8 mouse cellular contexts compared by ENCODE assay signal in genomic region chr6:128145765-128146164, GRCm38 (mm10). TPM values are rescaled to one million over a fixed set of nuclear protein-coding genes. Genes with fewer than 3 reads are reported as not detected.
A peak's percentile ranks its signal among the peaks of the same experiment; 100 is the strongest.
DNase-seq lines count a peak whose midpoint lies in the region; ATAC-seq and TF ChIP-seq lines count a peak whose summit lies in the region.
"Had no signal": no experiment of that assay in that cellular context is flagged by ENCODE, and none has a peak within 500 bp of the region (broad histone marks: within the 10 kb centered on the region; RNA-seq: fewer than 3 reads in every experiment).

No protein-coding gene starts in this region.

- no peak overlapping the region for H3K9ac ChIP-seq in liver, adult 2 months (ENCODE audit: low read depth, low read length)
- no peak overlapping the region for H3K9ac ChIP-seq in liver, embryonic 12.5 days
- H3K9ac ChIP-seq: embryonic facial prominence, embryonic 12.5 days had no signal

- no peak for TF ChIP-seq POLR2A in liver, adult 2 months (IDR thresholded peaks at IDR 0.05; ENCODE audit: extremely low read depth, insufficient read depth, low read length)

- no peaks in the 10 kb centered on the region for H3K9me3 ChIP-seq in liver, embryonic 12.5 days (replicated peaks)
- H3K9me3 ChIP-seq: embryonic facial prominence, embryonic 12.5 days had no signal

- 54% methylated on average over 6 of the region's 6 CpGs for WGBS in liver, adult 2 months
- WGBS in liver, embryonic 12.5 days (ENCODE audit: insufficient replicate concordance) = 52% methylated on average over 6 of the region's 6 CpGs

- peak; percentile 90 for TF ChIP-seq CTCF in liver, adult 2 months (IDR thresholded peaks at IDR 0.05; ENCODE audit: low read depth, low read length)

- H3K79me2 ChIP-seq in liver, adult 2 months (ENCODE audit: control insufficient read depth, insufficient read depth, low read length) = peaks cover 10% of the 10 kb centered on the region; the same call in 1 of the 2 replicates

- DNase-seq in liver, adult 2 months (ENCODE audit: extremely low read depth, low read depth, low spot score) = peak; percentile 58
- DNase-seq in adipocyte (ENCODE audit: low spot score) = peak; percentile 81
- peak; percentile 68 for DNase-seq in cerebellum, adult 9-10 months
- DNase-seq in kidney, postnatal 4 days = peak; percentile 79 to 80
- DNase-seq in retina, embryonic 14.5 days (ENCODE audit: low spot score) = peak; percentile 62
- DNase-seq in spleen, postnatal 14 days (ENCODE audit: low spot score in 2 of 2) = no peak

- no peaks in the 10 kb centered on the region for H3K27me3 ChIP-seq in liver, adult 2 months (ENCODE audit: control insufficient read depth, insufficient read depth, low read length)
- H3K27me3 ChIP-seq in liver, embryonic 12.5 days (replicated peaks) = peaks cover 27% of the 10 kb centered on the region
- H3K27me3 ChIP-seq: embryonic facial prominence, embryonic 12.5 days had no signal

- peaks cover 10% of the 10 kb centered on the region for H3K4me1 ChIP-seq in liver, adult 2 months (ENCODE audit: control insufficient read depth, insufficient read depth, low read length)
- peaks cover 14% of the 10 kb centered on the region for H3K4me1 ChIP-seq in liver, embryonic 12.5 days

- no peak overlapping the region for H3K4me2 ChIP-seq in liver, embryonic 12.5 days
- H3K4me2 ChIP-seq: embryonic facial prominence, embryonic 12.5 days had no signal

- no peaks in the 10 kb centered on the region for H3K36me3 ChIP-seq in liver, adult 2 months (ENCODE audit: control insufficient read depth, insufficient read depth, low read length)
- no peaks in the 10 kb centered on the region for H3K36me3 ChIP-seq in liver, embryonic 12.5 days
- H3K36me3 ChIP-seq: embryonic facial prominence, embryonic 12.5 days had no signal

- H3K4me3 ChIP-seq in liver, adult 2 months (ENCODE audit: insufficient read depth, low read depth, low read length) = no peak overlapping the region
- H3K4me3 ChIP-seq in liver, embryonic 12.5 days = no peak overlapping the region
- H3K4me3 ChIP-seq: embryonic facial prominence, embryonic 12.5 days had no signal

- no peak for ATAC-seq in liver, embryonic 12.5 days

- H3K27ac ChIP-seq in liver, adult 2 months (replicated peaks; ENCODE audit: insufficient read depth, low read depth, low read length) = peak overlapping the region; percentile 41; the same call in 1 of the 2 replicates
- H3K27ac ChIP-seq in liver, embryonic 12.5 days = no peak overlapping the region
- H3K27ac ChIP-seq: embryonic facial prominence, embryonic 12.5 days had no signal

RNA-seq across cellular contexts. Expression of gene Tspan9, which starts 2.4 kb away (rescaled TPM):
- 23.2 and 35.8 TPM in 2 replicates for total RNA-seq in liver, adult 2 months (2014; rRNA removed)
- 39.1 and 40.0 TPM in 2 replicates for polyA plus RNA-seq in liver, adult 2 months (2012; rRNA removed)
- polyA plus RNA-seq in liver, embryonic 12.5 days (2016; fragmentation: Nextera tagmentation; extraction: Ambion mirVana) = 23.3 and 26.4 TPM in 2 replicates

Comparison
In these comparisons a context has a peak if more than half of its experiments do, and no peak if none do; other contexts are left out.
1. DNase-seq: peak in liver, adult 2 months (single experiment), adipocyte (single experiment), cerebellum, adult 9-10 months (single experiment), kidney, postnatal 4 days (2 of 2) and retina, embryonic 14.5 days (single experiment); none in spleen, postnatal 14 days (0 of 2).